Mouse (Mus musculus) kidney, adult 18-20 months (tissue): ENCODE measurements around the gene Hnrnpll.
"Not testable (repeated sequence)": the region's sequence is repeated elsewhere in the genome, so short reads cannot be mapped to it uniquely, and the experiment has no call there.

Experiments
- DNase-seq: peaks from one replicate; pipeline ENCODE4 v3.0.0; 2021

The Hnrnpll gene

DNA sequence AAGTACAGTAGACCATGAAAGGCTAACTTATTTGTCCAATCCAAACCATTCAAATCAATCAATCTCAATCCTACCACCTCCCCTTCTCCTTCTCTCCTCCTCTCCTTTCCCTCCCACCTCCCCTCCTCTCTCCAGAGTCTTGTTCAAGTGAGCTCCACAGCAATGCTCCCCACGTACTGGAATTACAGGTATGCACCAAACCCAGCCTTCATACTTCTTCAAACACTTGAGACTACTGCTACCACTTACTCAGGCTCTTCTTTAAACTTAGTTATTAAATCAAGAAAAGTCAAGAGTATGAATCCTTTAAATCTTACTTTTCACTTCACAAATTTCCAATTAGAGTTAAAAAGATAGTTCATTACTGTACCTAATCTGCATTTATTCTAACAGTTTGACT is 3.6 kb downstream of the Hnrnpll start:
- DNase-seq: no peak

DNA sequence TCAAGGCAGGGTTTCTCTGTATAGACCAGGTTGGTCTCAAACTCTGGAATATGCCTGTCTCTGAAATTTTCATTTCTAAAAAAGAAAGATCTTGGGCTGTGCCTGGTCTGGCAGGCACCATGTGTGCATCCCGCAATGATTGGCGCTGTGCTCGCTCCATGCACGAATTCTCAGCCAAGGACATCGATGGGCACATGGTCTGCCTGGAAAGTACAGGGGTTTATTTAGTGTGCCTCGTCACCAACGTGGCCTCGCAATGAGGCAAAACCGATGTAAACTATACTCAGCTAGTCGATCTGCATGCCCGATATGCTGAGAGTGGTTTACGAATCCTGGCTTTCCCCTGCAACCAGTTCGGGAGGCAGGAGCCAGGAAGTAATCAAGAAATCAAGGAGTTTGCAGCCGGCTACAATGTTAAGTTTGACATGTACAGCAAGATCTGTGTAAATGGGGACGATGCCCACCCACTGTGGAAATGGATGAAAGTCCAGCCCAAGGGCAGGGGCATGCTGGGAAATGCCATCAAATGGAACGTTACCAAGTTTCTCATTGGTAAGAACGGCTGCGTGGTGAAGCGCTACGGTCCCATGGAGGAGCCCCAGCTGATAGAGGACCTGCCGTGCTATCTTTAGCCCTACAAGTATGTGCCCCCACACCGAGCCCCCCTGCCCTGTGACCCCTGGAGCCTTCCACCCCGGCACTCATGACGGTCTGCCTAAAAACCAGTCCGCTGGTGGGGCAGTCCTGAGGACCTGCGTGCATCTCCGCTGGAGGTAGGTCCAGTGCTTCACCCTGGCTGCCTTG is 8.0 kb downstream of the Hnrnpll start:
- no peak for DNase-seq

DNA sequence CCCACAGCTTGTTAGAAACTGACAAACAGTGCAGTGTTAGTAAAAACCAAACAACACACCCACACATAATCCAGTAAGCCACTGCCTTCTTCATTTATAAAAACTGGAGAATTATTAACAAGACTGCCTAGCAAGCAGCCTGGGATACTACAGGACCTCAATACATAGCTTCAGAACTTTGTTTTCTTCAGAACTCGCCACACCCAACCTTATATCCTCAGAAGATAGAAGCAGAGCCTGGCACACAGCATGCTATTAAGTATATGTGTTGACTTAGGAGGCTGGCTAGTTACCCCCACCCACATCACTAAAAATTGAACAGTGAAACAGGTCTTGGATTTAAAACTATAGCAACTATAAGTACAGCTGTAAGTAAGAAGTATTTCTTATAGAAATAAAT is 10.5 kb downstream of the Hnrnpll start:
- no peak for DNase-seq

DNA sequence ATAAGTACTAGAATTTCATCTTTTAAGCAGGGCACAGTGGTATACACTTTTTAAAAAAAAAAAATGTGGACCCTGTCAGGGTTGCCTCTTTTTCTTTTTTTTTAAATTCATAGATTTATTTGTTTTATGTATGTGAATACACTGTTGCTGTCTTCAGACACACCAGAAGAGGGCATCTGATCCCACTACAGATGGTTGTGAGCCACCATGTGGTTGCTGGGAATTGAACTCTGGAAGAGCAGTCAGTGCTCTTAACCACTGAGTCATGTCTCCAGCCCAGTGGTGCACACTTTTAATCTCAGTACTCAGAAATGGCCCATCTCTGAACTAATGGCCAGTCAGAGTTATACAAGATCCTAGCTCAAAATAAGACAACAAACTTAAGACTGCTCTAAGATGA is 12.8 kb downstream of the Hnrnpll start:
- DNase-seq: not testable (repeated sequence)

DNA sequence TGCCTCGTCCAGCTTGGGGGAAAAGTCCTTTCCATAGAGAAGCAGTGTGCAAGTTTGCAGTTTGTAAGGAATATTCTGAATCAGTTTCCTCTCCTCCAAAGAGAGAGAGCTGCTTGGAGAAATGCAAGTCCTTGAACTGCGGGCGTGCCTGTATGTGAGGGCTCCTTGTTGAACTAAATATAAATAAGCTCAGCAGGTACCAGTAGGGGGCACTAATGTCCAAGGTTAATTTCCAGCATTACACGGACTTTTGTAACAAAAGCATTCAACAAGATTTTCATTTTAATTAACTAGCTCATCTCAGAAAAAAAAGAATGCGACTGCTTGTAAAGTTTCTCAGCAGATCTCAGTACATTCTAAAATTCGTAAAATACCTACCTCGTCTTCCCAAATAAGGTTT is 13.9 kb downstream of the Hnrnpll start:
- DNase-seq: peak; percentile 58

DNA sequence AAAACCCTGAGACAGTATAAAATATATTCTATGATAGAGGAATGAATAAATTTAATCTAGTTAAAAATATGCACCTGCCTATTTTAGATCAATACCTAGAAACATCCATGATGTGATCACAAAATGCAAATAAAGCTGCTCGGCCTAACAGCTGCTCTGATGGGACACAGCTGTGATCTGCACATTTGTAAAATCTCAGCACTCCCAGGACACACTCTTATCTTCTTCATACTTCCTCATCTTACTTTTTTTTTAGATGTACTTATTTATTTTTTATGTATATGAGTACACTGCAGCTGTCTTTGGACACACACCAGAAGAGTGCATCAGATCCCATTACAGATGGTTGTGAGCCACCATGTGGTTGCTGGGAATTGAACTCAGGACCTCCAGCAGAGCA is 20.4 kb downstream of the Hnrnpll start:
- no peak for DNase-seq

DNA sequence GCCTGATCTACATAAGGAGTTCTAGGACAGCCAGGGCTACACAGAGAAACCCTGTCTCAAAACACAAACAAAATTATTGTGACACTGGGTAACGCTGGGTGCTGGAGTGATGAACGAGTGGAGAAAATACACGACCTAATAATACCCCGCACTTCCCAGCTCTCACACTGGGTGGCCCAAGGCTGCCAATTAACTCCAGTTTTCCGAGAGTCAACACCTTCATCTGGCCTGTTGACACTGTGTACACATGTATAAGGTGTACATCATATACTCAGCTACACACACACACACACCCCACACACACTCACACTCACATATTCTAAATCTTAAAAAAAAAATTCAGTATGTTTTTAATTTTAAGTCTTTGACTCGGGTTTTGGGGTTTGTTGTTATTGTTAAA is 33.5 kb downstream of the Hnrnpll start:
- no peak for DNase-seq

DNA sequence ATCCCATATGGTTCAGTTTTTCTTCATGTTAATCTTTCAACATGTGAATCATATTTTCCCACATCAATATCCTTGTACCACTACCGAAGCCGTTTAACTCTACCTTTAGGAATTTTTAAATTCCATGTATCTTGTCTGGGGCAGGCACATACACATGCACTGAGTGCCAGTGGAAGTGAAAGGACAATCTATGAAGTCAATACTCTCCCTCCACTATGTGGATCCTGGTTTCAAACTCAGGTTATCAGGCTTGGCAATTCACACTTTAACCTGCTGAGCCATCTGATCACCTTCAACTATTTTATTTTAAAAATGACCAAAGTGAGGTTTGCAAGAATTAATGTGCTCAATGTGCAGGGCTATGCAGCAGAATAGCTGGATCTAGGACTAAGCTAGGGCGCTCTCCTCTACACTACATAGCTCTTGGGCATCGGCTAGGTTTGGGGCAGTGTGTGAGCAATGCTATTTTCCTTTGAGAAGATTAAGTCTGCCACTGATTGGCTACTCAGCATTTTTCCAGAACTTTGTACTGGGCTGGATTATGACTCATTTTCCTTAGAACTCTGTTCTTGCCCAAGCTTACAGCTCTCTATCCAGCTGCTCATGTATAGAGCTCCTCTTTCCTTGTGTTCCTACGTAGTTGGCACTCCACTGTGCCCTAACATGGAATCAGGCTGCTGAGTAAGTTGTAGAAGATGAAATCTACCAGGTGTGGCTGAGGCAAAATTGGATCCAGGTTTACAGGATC is 35.8 kb downstream of the Hnrnpll start:
- DNase-seq: no peak

DNA sequence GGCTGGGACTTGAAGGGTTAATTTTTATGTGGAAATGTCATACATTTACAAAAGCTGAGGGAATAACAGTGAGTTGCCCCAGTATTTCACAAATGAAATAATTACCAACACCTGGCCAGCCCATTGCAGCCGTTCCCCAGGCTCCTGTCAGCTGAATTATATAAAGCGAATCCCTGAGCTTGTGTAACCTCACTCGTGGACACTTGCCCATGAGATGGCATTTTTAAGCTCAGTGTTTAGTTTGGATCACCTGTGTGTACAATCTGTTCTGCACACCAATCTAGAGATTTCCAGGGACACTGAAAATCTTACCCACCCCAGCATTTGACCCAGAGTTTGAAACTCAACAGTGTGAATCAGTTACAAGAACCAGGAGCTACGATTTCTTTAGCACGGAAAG is 40.0 kb downstream of the Hnrnpll start:
- no peak for DNase-seq

DNA sequence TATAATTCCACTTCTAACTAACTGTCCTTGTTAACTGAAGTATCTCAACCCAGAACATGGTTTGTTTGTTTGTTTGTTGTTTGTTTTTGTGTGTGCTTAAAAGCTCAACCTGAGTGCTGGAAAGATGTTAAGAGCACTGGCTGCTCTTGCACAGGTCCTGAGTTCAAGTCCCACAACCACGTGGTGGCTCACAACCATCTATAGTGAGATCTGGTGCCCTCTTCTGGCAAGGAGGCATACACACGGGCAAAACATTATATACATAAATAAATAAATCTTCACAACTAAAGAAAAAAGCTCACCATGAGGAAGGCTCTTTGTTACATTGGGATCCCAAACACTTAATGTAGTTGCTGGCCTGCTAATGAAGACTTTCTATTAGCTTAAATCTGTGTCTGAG is 41.6 kb downstream of the Hnrnpll start:
- DNase-seq: no peak

DNA sequence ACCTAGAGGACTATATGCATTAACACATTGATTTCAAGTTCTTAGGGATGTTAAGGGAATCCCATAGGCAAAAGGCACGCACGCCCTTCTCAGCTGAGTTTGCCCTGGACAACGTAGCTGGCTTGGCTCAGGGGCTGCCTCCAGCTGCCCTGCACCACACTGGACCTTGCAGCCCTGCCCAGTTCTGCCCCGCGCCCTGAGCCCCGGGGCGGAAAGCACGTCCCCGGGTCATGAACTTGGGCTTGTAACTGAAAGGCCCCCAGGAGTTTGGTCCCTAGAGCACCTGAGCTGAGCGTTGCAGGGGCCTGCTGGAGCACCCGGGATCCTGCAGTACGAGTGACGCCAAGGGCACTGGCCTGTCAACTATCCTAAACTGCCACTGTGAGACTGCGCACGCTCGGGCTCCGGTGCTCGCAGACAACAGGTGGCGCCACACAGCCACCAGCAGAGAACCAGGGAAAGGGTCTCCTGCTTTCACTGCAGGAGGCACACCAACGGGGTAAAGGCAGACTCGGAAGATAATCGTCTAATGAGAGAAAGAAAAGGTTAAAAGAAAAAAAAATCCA is 43.1 kb downstream of the Hnrnpll start:
- peak; percentile 48 for DNase-seq

DNA sequence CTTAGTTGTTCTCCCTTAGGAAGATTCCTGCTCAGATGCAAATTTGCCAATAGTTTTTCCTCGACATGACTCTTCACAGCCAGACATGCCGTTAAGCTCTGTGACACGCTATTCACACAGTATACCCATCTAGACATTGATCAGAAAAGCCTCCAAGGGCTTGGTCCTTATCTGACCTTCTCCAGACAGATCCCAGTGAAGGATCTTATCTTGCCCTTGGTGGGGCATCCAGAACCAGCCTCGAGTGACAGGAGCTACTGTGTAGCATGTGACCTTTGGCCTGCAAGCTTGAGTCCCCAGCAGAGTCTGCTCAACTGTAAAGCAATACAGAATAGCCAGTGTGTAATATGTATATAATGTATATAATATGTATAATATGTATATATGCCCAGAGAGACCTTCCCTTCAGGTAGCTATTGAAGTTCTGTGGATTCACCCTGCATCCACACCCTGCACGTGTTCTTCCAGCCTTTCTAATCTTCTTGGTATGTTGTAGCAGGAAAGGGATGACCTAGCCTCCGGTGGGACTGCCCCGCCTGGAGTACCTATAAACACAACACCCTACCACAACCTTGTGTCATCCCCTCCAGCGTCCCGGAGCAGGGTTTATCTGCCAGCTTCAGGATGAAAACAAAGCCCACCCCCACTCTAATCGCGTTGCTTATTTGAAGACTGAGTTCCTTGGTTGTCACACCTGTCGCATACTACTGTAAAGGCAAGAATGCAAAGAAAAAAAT is 43.7 kb downstream of the Hnrnpll start:
- no peak for DNase-seq

DNA sequence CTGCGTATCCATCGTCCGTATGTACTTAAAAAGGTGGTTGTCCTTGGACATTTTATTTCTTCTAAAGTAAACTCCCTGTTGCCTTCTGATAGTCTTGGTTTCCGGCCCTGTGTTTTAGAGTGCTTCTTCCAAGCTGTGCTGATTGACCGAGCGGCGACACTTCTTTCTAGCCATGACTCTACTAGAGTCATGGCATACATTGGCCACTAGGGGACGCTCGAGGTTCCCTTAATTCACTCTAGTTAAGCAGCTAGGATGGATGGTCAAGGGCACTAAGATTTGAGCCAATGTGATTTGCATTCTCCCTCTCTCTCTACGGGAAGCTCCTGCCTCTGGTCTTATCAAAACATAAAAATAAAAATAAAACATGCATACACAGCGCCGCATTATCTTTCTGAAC is 44.7 kb downstream of the Hnrnpll start:
- DNase-seq: peak; percentile 69

DNA sequence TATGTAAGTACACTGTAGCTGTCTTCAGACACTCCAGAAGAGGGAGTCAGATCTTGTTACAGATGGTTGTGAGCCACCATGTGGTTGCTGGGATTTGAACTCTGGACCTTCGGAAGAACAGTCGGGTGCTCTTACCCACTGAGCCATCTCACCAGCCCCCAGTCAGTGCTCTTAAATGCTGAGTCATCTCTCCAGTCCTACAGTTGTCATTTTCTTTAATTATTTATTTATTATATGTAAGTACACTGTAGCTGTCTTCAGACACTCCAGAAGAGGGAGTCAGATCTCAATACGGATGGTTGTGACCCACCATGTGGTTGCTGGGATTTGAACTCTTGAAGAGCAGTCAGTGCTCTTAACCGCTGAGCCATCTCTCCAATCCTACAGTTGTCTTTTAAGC is 45.7 kb downstream of the Hnrnpll start:
- DNase-seq: not testable (repeated sequence)

DNA sequence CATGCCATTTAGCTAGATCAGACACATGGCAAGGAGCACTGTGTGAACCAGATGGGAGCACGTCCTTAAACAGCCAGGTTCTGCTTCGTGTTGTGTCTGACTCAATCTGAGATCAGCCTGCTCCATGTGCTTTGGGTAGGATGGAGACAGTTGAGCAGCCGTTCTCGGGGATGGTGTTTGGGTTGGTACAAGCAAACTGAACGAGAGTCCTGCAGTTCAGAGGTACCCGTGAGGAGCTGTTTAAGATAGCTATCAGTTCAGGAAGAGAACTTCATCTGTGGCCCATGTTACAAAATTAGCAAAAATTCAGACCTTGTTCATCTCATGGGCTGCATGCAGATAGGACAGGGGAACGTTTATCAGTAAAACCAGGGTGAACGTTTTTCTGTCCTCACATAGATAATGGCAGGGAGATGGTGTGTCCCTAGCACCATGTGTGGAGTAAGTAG is 47.7 kb downstream of the Hnrnpll start:
- no peak for DNase-seq

DNA sequence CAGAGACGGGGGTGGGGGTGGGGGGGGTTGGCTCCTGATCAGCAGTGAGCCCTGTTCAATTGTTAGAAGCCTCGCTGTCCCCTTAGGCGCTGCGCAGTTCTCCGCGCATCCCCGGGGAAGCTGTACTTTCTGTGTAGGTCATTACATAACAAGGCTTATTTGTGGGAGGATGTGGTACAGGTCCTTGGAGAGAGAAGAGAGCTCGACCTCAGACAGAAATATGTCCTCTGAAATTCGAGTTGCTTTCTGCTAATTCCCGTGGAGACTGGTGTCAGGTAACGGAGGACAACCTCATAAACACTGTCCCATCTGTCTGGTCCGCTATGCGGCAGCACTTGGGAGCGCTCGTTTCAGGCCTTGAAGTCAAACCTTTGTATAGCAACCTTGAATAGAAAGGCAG is 52.2 kb downstream of the Hnrnpll start:
- DNase-seq: no peak

DNA sequence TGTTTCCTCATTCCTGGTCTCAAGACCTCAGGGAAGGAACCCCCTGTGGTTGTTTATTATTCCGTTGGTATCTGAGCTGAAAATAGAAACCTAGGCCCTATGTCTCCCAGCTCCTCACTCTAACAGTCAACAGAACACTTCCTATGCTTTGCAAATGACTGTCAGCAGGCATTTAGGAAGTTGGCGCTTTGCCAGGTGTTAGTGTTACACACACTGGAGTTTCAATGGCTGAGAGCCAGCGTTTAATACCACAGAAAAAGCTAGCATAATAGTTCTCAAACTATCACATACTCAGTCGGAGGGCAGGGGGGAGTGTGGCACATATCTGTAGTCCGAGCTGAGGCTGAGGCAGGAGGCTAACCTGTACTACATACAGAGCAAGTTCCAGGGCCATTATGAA is 53.3 kb downstream of the Hnrnpll start:
- peak; percentile 31 for DNase-seq

DNA sequence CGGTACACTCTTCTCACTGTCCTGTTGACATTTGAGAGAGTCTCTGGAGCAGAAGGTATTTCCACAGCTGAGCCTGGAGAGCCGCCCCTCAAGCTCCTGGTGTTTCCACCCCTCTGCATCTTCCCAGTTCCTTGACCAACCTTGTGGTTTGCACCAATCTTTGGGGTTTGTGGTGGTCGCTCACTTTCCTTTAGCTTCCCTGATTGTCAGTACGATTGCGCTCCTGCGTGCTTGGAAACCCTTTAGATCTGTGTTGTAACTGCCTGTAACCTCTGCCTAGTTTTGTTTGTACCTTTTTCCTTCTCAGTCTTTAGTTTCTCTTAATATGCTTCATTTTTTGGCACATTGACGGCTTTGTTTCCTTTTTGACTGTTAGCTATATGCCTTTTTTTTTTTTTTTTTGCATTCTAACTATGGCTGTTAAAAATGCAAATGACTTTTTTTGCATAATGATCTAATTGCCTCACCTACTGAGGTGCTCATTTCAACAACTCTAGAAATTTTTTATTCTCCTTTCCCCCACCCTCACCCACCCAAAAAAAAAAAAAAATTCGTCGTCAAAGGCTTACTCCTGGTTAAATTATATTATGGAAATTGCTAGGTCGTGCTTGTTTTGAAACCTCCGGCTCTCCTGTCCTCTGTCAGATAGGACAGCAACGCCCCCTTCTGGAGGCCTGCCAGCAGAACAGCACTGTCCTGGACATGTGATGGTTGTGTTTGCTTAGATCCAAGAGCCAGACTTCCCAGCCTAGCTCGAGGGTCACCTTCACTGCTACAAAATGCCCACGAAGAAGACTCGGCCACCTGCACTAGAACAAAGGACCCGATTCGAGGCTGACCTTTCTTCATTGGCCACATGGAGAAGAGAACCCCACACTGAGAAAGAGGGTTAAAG is 57.5 kb downstream of the Hnrnpll start:
- peak; percentile 74 for DNase-seq

DNA sequence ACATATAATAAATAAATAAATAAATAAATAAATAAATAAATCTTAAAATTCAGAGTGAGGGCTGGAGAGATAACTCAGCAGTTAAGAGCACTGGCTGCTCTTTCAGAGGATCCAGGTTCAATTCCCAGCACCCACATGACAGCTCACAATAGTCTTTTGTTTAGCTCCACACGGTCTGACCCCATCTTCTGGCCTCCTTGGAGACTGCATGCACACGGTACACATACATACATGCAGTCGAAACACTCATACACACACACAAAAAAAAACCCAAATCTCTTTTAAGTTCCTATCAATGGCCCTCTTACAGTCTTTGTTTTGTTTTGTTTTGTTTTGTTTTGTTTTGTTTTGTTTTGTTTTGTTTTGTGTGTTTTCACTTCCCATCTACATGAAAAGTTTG is 58.3 kb downstream of the Hnrnpll start:
- DNase-seq: not testable (repeated sequence)

DNA sequence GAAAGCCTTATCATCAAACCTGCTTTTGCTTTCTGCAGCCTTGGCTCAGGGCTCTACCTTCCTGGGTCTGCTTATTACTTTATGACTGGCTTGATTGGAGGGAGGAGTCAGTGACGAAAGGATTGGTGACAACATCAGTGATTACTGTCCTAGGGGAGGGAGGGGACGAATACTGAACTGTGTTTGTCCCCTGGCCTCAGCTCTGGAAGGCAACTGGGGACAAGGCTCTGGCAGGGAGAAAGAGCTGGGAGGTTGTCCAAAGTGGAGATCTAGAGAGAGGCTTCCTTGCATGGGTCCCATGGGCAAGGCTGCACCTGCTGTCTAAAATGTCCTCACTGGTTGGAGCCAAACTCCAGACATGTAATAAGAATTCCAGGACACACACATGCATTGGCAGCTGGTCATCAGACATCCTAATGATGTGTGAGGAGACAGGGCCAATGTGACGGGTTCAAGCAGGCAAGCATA is 59.7 kb downstream of the Hnrnpll start:
- DNase-seq: no peak

DNA sequence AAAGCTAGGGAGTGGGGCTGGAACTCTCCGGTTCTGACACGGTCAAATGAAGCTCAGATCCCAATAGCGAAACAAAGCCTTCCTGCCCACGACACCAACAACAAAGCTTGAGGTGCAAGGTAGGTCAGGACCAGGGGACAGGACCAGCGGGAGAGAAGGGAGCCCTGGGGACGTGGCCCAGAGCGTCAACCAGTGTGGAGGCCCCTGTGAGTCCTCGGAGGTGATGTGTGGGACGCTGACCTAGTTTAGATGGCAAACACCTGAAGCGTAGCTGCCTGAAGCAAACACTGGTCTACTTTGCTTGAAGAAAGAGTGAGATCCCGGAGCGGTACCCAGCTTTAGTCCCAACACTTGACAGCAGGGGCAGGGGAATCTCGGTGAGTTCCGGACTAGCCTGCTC is 62.5 kb downstream of the Hnrnpll start:
- DNase-seq: no peak

DNA sequence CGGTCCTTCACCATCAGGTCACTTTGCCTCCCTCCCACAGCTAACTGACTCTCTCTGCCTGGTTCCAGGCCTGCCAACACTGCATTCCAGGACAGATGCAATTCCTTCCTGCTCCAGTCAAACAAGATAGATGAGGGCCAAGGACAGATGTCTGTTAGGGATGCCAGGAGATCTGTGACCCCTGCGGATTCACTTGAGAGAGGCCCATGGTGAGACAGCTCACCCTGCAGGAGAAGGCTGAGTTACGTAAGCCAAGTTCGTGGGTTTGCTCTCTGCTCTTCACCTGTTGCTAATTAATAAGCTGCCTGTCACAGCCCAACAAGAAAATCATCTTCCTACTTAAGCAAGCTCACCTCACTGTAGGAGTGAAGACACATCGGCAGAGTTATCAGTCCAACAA is 63.1 kb downstream of the Hnrnpll start:
- DNase-seq: no peak
